Mouse (Mus musculus) adrenal gland (tissue): ENCODE results near the gene Ttc25.
"Not testable (repeated sequence)": the region's sequence is repeated elsewhere in the genome, so short reads cannot be mapped to it uniquely, and the experiment has no call there.

Experiments
- intact Hi-C: fragments of 180-260 bp; cut with DNase I; formaldehyde crosslinking; loops from one replicate; pipeline ENCODE4 v1.15.1; 2025

The Ttc25 gene

GRCm38 (mm10) chr11:100569789-100570188 lies 24.4 kb downstream of the Ttc25 start:
- intact Hi-C loops: loop anchor here (5.0 kb wide), 3 partner anchors 53 to 393 kb away; partner anchors contain the start of genes Dhx58 and Dnajc7

GRCm38 (mm10) chr11:100570430-100571201 lies 25.2 kb downstream of the Ttc25 start:
- intact Hi-C loops: loop anchor here (5.0 kb wide), 2 partner anchors 52 to 132 kb away; partner anchors contain the start of genes Dhx58 and Dnajc7

- intact Hi-C loops: loop anchor here (5.0 kb wide), 2 partner anchors 51 to 131 kb away; partner anchors contain the start of genes Dhx58 and Dnajc7
Measured at GRCm38 (mm10) chr11:100571202-100571567, 25.8 kb downstream of the Ttc25 start.

- intact Hi-C loops: loop anchor here (5.0 kb wide), 2 partner anchors 48 to 128 kb away; partner anchors contain the start of genes Dhx58 and Dnajc7
Measured at GRCm38 (mm10) chr11:100574188-100574587, 28.8 kb downstream of the Ttc25 start.

GRCm38 (mm10) chr11:100574708-100575483 lies 29.5 kb downstream of the Ttc25 start, which contains the start of gene Cnp:
Gene Cnp (plus strand): TSS chr11:100574904.
- intact Hi-C loops: loop anchor here (5.0 kb wide), 3 partner anchors 37 to 127 kb away; partner anchors contain the start of genes Dhx58 and Dnajc7

- intact Hi-C loops: loop anchor here (5.0 kb wide), 1 partner anchor 37 kb away; no protein-coding TSS in a partner anchor
Measured at GRCm38 (mm10) chr11:100575484-100575855, 30.1 kb downstream of the Ttc25 start.

GRCm38 (mm10) chr11:100576256-100576655 lies 30.8 kb downstream of the Ttc25 start:
- intact Hi-C loops: loop anchor here (5.0 kb wide), 1 partner anchor 36 kb away; no protein-coding TSS in a partner anchor

GRCm38 (mm10) chr11:100577852-100578599 lies 32.6 kb downstream of the Ttc25 start:
- intact Hi-C loops: loop anchor here (5.0 kb wide), 1 partner anchor 34 kb away; no protein-coding TSS in a partner anchor

GRCm38 (mm10) chr11:100579116-100579799 lies 33.9 kb downstream of the Ttc25 start:
- intact Hi-C loops: loop anchor here (5.0 kb wide), 1 partner anchor 33 kb away; no protein-coding TSS in a partner anchor

GRCm38 (mm10) chr11:100580275-100580674 lies 34.9 kb downstream of the Ttc25 start:
- intact Hi-C loops: no loop called here

GRCm38 (mm10) chr11:100581756-100582155 lies 36.3 kb downstream of the Ttc25 start:
- intact Hi-C loops: no loop called here

- intact Hi-C loops: not testable (repeated sequence)
Measured at GRCm38 (mm10) chr11:100582413-100582812, 37.0 kb downstream of the Ttc25 start.

- intact Hi-C loops: no loop called here
Measured at GRCm38 (mm10) chr11:100582836-100583235, 37.4 kb downstream of the Ttc25 start.

GRCm38 (mm10) chr11:100584561-100584961 lies 39.2 kb downstream of the Ttc25 start:
- intact Hi-C loops: no loop called here

- intact Hi-C loops: no loop called here
Measured at GRCm38 (mm10) chr11:100585148-100585547, 39.7 kb downstream of the Ttc25 start.

GRCm38 (mm10) chr11:100588462-100588861 lies 43.1 kb downstream of the Ttc25 start:
- intact Hi-C loops: no loop called here

- intact Hi-C loops: no loop called here
Measured at GRCm38 (mm10) chr11:100592346-100593046, 47.1 kb downstream of the Ttc25 start.

GRCm38 (mm10) chr11:100594608-100595007 lies 49.2 kb downstream of the Ttc25 start:
- intact Hi-C loops: no loop called here

GRCm38 (mm10) chr11:100595533-100595932 lies 50.1 kb downstream of the Ttc25 start:
- intact Hi-C loops: no loop called here

- intact Hi-C loops: no loop called here
Measured at GRCm38 (mm10) chr11:100598074-100598473, 52.7 kb downstream of the Ttc25 start.
